In the genomic region with DNA sequence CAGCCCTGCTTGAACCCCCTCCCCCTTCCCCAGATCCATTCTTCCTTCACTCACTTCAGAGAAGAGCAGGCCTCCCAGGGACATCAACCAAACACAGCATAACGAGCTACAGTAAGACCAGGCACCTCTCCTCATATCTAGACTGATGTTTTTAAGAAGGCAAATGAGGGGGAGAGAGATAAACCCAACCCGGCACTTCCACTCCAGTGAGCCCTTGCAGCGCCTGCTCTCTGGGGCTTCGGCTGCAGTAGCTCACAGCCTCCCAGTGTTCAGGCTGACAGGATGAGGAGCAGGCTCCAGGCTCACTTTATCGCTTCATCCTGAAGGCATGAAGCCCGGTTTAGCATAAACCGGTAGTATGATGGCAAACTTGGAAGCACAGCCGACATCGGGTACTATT, we compare ENCODE assay signal across 20 mouse cellular contexts.
DNase-seq lines count a peak whose midpoint lies in the region; ATAC-seq and TF ChIP-seq lines count a peak whose summit lies in the region.
"Had no signal": no experiment of that assay in that cellular context is flagged by ENCODE, and none has a peak within 500 bp of the region (broad histone marks: within the 10 kb centered on the region; RNA-seq: fewer than 3 reads in every experiment).

No protein-coding gene starts in this region.

- H3K9me3 ChIP-seq in forebrain, embryonic 14.5 days (replicated peaks; ENCODE audit: control insufficient read depth, low read length), result no peaks in the 10 kb centered on the region
- no peaks in the 10 kb centered on the region for H3K9me3 ChIP-seq in forebrain, embryonic 13.5 days (replicated peaks)
- no peaks in the 10 kb centered on the region for H3K9me3 ChIP-seq in lung, embryonic 14.5 days (ENCODE audit: low read depth, low read length)
- H3K9me3 ChIP-seq in neural tube, embryonic 13.5 days, result 0 out of 2 replicates have a peak, but pooled peaks cover 3% of the 10 kb centered on the region
- H3K9me3 ChIP-seq in neural tube, embryonic 15.5 days (replicated peaks), result no peaks in the 10 kb centered on the region
- H3K9me3 ChIP-seq: embryonic facial prominence, embryonic 13.5 days; forebrain, embryonic 12.5 days; heart, embryonic 12.5 days; hindbrain, embryonic 10.5 days; hindbrain, embryonic 15.5 days had no signal

- no peaks in the 10 kb centered on the region for H3K27me3 ChIP-seq in forebrain, embryonic 14.5 days (replicated peaks; ENCODE audit: control insufficient read depth, insufficient read depth, low read length)
- H3K27me3 ChIP-seq in forebrain, embryonic 13.5 days, result peaks cover 15% of the 10 kb centered on the region; the same call in 1 of the 2 replicates
- H3K27me3 ChIP-seq in lung, embryonic 14.5 days (ENCODE audit: insufficient read depth, low read length), result no peaks in the 10 kb centered on the region
- H3K27me3 ChIP-seq in neural tube, embryonic 13.5 days, result peaks cover 44% of the 10 kb centered on the region
- H3K27me3 ChIP-seq in neural tube, embryonic 15.5 days (replicated peaks), result peaks cover 17% of the 10 kb centered on the region; the same call in 1 of the 2 replicates
- H3K27me3 ChIP-seq: hindbrain, embryonic 15.5 days had no signal

- no peak overlapping the region for H3K27ac ChIP-seq in forebrain, embryonic 14.5 days (ENCODE audit: low read depth, low read length)
- no peak overlapping the region; the same call in 1 of the 2 replicates for H3K27ac ChIP-seq in forebrain, embryonic 13.5 days
- no peak overlapping the region for H3K27ac ChIP-seq in lung, embryonic 14.5 days (ENCODE audit: low read depth)
- H3K27ac ChIP-seq in neural tube, embryonic 13.5 days (replicated peaks), result no peak overlapping the region
- H3K27ac ChIP-seq in neural tube, embryonic 15.5 days (replicated peaks), result no peak overlapping the region
- H3K27ac ChIP-seq: embryonic facial prominence, embryonic 13.5 days; forebrain, embryonic 12.5 days; hindbrain, embryonic 10.5 days; hindbrain, embryonic 15.5 days had no signal

- no peak overlapping the region for H3K4me3 ChIP-seq in forebrain, embryonic 14.5 days (ENCODE audit: low read depth, low read length)
- no peak overlapping the region for H3K4me3 ChIP-seq in forebrain, embryonic 13.5 days
- H3K4me3 ChIP-seq in lung, embryonic 14.5 days (ENCODE audit: low read depth, low read length), result no peak overlapping the region
- H3K4me3 ChIP-seq in neural tube, embryonic 13.5 days, result no peak overlapping the region
- H3K4me3 ChIP-seq in neural tube, embryonic 15.5 days (replicated peaks), result no peak overlapping the region
- H3K4me3 ChIP-seq: embryonic facial prominence, embryonic 13.5 days; forebrain, embryonic 12.5 days; heart, embryonic 12.5 days; hindbrain, embryonic 10.5 days; hindbrain, embryonic 15.5 days had no signal

- H3K4me2 ChIP-seq in forebrain, embryonic 14.5 days (ENCODE audit: low read length), result no peak overlapping the region
- H3K4me2 ChIP-seq in forebrain, embryonic 13.5 days, result no peak overlapping the region
- no peak overlapping the region for H3K4me2 ChIP-seq in lung, embryonic 14.5 days
- H3K4me2 ChIP-seq in neural tube, embryonic 13.5 days, result no peak overlapping the region
- no peak overlapping the region for H3K4me2 ChIP-seq in neural tube, embryonic 15.5 days
- H3K4me2 ChIP-seq: embryonic facial prominence, embryonic 13.5 days; forebrain, embryonic 12.5 days; heart, embryonic 12.5 days; hindbrain, embryonic 15.5 days had no signal

- TF ChIP-seq CTCF in lung, embryonic 14.5 days (IDR thresholded peaks at IDR 0.05; ENCODE audit: low read depth), result no peak

- peaks cover 10% of the 10 kb centered on the region for H3K4me1 ChIP-seq in forebrain, embryonic 14.5 days (ENCODE audit: control insufficient read depth, insufficient read depth, low read length)
- H3K4me1 ChIP-seq in forebrain, embryonic 13.5 days, result peaks cover 16% of the 10 kb centered on the region
- H3K4me1 ChIP-seq in lung, embryonic 14.5 days (ENCODE audit: insufficient read depth), result peaks cover 3% of the 10 kb centered on the region; the same call in 1 of the 2 replicates
- H3K4me1 ChIP-seq in neural tube, embryonic 13.5 days (replicated peaks), result 0 out of 2 replicates have a peak, but pooled peaks cover 4% of the 10 kb centered on the region
- peaks cover 4% of the 10 kb centered on the region; the same call in 1 of the 2 replicates for H3K4me1 ChIP-seq in neural tube, embryonic 15.5 days

- no peak; the same call in 1 of the 2 replicates for ATAC-seq in forebrain, embryonic 14.5 days
- ATAC-seq in forebrain, embryonic 13.5 days, result no peak
- no peak for ATAC-seq in lung, embryonic 14.5 days (ENCODE audit: insufficient read depth)
- peak; percentile 23; the same call in 1 of the 2 replicates for ATAC-seq in neural tube, embryonic 13.5 days (ENCODE audit: low read depth)
- ATAC-seq in neural tube, embryonic 15.5 days (ENCODE audit: low FRiP score), result no peak
- ATAC-seq: activated CD4-positive, CD25-positive, alpha-beta regulatory T cell, adult 4 months; Patski had no signal

- H3K36me3 ChIP-seq in forebrain, embryonic 14.5 days (ENCODE audit: control insufficient read depth, insufficient read depth, low read length), result no peaks in the 10 kb centered on the region
- no peaks in the 10 kb centered on the region for H3K36me3 ChIP-seq in forebrain, embryonic 13.5 days (ENCODE audit: poor library complexity, severe bottlenecking)
- H3K36me3 ChIP-seq in lung, embryonic 14.5 days (ENCODE audit: insufficient read depth), result no peaks in the 10 kb centered on the region
- H3K36me3 ChIP-seq in neural tube, embryonic 13.5 days, result no peaks in the 10 kb centered on the region
- H3K36me3 ChIP-seq in neural tube, embryonic 15.5 days, result no peaks in the 10 kb centered on the region
- H3K36me3 ChIP-seq: embryonic facial prominence, embryonic 13.5 days; forebrain, embryonic 12.5 days; heart, embryonic 12.5 days; hindbrain, embryonic 10.5 days; hindbrain, embryonic 15.5 days had no signal

- peak; percentile 32 for DNase-seq in forebrain, embryonic 14.5 days (ENCODE audit: low spot score)
- peak; percentile 15 for DNase-seq in lung, embryonic 14.5 days
- DNase-seq in lung, postnatal 25 days (ENCODE audit: low spot score), result no peak
- DNase-seq in yolk sac, embryonic 10.5 days (ENCODE audit: low spot score), result peak; percentile 11
- no peak for DNase-seq in cerebellum, postnatal 36 days
- DNase-seq: adrenal gland, postnatal 14 days; cerebellum, adult 18-20 months; cerebellum, adult 9-11 months; gastrocnemius, postnatal 10 days; heart, adult 18-20 months had no signal

- no peak overlapping the region for H3K9ac ChIP-seq in forebrain, embryonic 14.5 days (ENCODE audit: low read length)
- no peak overlapping the region for H3K9ac ChIP-seq in forebrain, embryonic 13.5 days
- no peak overlapping the region for H3K9ac ChIP-seq in lung, embryonic 14.5 days
- no peak overlapping the region for H3K9ac ChIP-seq in neural tube, embryonic 13.5 days
- no peak overlapping the region for H3K9ac ChIP-seq in neural tube, embryonic 15.5 days (replicated peaks)
- H3K9ac ChIP-seq: embryonic facial prominence, embryonic 13.5 days; forebrain, embryonic 12.5 days; heart, embryonic 12.5 days; hindbrain, embryonic 15.5 days had no signal

- WGBS in forebrain, embryonic 14.5 days, result 11% methylated on average over 9 of the region's 9 CpGs
- 16% methylated on average over 9 of the region's 9 CpGs for WGBS in forebrain, embryonic 13.5 days
- 20% methylated on average over 9 of the region's 9 CpGs for WGBS in lung, embryonic 14.5 days
- WGBS in neural tube, embryonic 13.5 days, result 38% methylated on average over 9 of the region's 9 CpGs
- WGBS in neural tube, embryonic 15.5 days, result 24% methylated on average over 9 of the region's 9 CpGs

Comparison
In these comparisons a context has a peak if more than half of its experiments do, and no peak if none do; other contexts are left out.
1. DNase-seq: peak in forebrain, embryonic 14.5 days (single experiment), lung, embryonic 14.5 days (single experiment) and yolk sac, embryonic 10.5 days (single experiment); none in lung, postnatal 25 days (single experiment) and cerebellum, postnatal 36 days (0 of 2).